Mouse (Mus musculus): Measurements from ENCODE around the gene Ncapd3. TPM values are rescaled to one million over a fixed set of nuclear protein-coding genes. Genes with fewer than 3 reads are reported as not detected.

The Ncapd3 gene
- 8.8 TPM for polyA plus RNA-seq (2014; fragmentation: Illumina TruSeq; extraction: RNeasy Lipid Tissue Mini Kit (QIAGEN cat#74804); ENCODE audit: low read depth, low replicate concordance)

GRCm38 (mm10) chr9:27029828-27030762, at the start of gene Ncapd3, which contains the start of gene Vps26b:
TSS of gene Ncapd3 (plus strand) at chr9:27030175.
TSS of gene Vps26b (minus strand) at chr9:27030065.

GRCm38 (mm10) chr9:26999461-27000395, 30.2 kb upstream of the Ncapd3 start, which contains the start of the genes Acad8 and Thyn1:
TSS of gene Acad8 (minus strand) at chr9:26999566.
TSS of gene Thyn1 (plus strand) at chr9:26999710.

Other genes starting within 250 kb of the Ncapd3 start
- not detected for gene Glb1l2, start 223.7 kb upstream of the Ncapd3 start, polyA plus RNA-seq (2014; fragmentation: Illumina TruSeq; extraction: RNeasy Lipid Tissue Mini Kit (QIAGEN cat#74804); ENCODE audit: low read depth, low replicate concordance)
- gene Glb1l3, start 169.3 kb upstream of the Ncapd3 start, polyA plus RNA-seq (2014; fragmentation: Illumina TruSeq; extraction: RNeasy Lipid Tissue Mini Kit (QIAGEN cat#74804); ENCODE audit: low read depth, low replicate concordance): not detected
- not detected for gene Gm1110, start 107.1 kb upstream of the Ncapd3 start, polyA plus RNA-seq (2014; fragmentation: Illumina TruSeq; extraction: RNeasy Lipid Tissue Mini Kit (QIAGEN cat#74804); ENCODE audit: low read depth, low replicate concordance)
- 36.3 TPM for gene Acad8, start 30.6 kb upstream of the Ncapd3 start, polyA plus RNA-seq (2014; fragmentation: Illumina TruSeq; extraction: RNeasy Lipid Tissue Mini Kit (QIAGEN cat#74804); ENCODE audit: low read depth, low replicate concordance)
- 34.1 TPM for gene Thyn1, start 30.5 kb upstream of the Ncapd3 start, polyA plus RNA-seq (2014; fragmentation: Illumina TruSeq; extraction: RNeasy Lipid Tissue Mini Kit (QIAGEN cat#74804); ENCODE audit: low read depth, low replicate concordance)
- 15.6 TPM for gene Vps26b, start 110 bp upstream of the Ncapd3 start, polyA plus RNA-seq (2014; fragmentation: Illumina TruSeq; extraction: RNeasy Lipid Tissue Mini Kit (QIAGEN cat#74804); ENCODE audit: low read depth, low replicate concordance)
- 1.0 TPM for gene Jam3, start 125.2 kb downstream of the Ncapd3 start, polyA plus RNA-seq (2014; fragmentation: Illumina TruSeq; extraction: RNeasy Lipid Tissue Mini Kit (QIAGEN cat#74804); ENCODE audit: low read depth, low replicate concordance)